In the genomic region with DNA sequence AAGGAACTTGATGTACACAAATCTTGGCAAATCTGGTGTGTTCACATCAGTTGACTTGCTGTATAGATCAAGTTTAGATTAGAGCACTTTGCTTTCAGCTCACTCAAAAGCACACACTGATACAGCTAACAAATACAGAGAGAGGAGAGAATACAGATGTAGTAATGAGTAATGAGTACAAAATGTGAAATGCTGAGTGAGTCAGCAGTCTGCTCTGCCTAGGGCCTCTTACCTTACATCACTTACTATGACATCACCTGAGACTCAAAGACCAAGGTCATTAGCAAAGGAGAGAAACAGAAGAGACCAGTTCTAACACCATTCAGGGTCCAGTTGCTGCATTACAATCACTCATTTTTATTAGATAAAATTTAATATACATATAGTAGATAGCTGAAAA, we compare ENCODE assay signal across 25 mouse cellular contexts.
A peak's percentile ranks its signal among the peaks of the same experiment; 100 is the strongest.
DNase-seq lines count a peak whose midpoint lies in the region; ATAC-seq and TF ChIP-seq lines count a peak whose summit lies in the region.
"Had no signal": no experiment of that assay in that cellular context is flagged by ENCODE, and none has a peak within 500 bp of the region (broad histone marks: within the 10 kb centered on the region; RNA-seq: fewer than 3 reads in every experiment).

No protein-coding gene starts in this region.

- H3K4me1 ChIP-seq in intestine, postnatal 0 days (replicated peaks; ENCODE audit: control insufficient read depth, insufficient read depth, low read length), result no peaks in the 10 kb centered on the region
- H3K4me1 ChIP-seq in intestine, embryonic 16.5 days (ENCODE audit: control insufficient read depth, insufficient read depth, low read length), result no peaks in the 10 kb centered on the region
- H3K4me1 ChIP-seq in embryonic facial prominence, embryonic 10.5 days, result no peaks in the 10 kb centered on the region
- H3K4me1 ChIP-seq: embryonic facial prominence, embryonic 12.5 days; embryonic facial prominence, embryonic 15.5 days had no signal

- no peak overlapping the region for H3K9ac ChIP-seq in intestine, postnatal 0 days (ENCODE audit: low read depth, low read length)
- H3K9ac ChIP-seq in intestine, embryonic 16.5 days (ENCODE audit: low read depth, low read length), result no peak overlapping the region
- H3K9ac ChIP-seq: embryonic facial prominence, embryonic 12.5 days; embryonic facial prominence, embryonic 15.5 days; forebrain, postnatal 0 days; heart, embryonic 13.5 days; hindbrain, embryonic 14.5 days had no signal

- H3K4me3 ChIP-seq in intestine, postnatal 0 days (ENCODE audit: low read depth, low read length), result no peak overlapping the region
- no peak overlapping the region for H3K4me3 ChIP-seq in intestine, embryonic 16.5 days (ENCODE audit: low read length)
- no peak overlapping the region for H3K4me3 ChIP-seq in embryonic facial prominence, embryonic 10.5 days
- H3K4me3 ChIP-seq: embryonic facial prominence, embryonic 12.5 days; embryonic facial prominence, embryonic 15.5 days; heart, adult 2 months; heart, embryonic 10.5 days; heart, embryonic 13.5 days had no signal

- no peaks in the 10 kb centered on the region for H3K36me3 ChIP-seq in intestine, postnatal 0 days (ENCODE audit: control insufficient read depth, insufficient read depth)
- no peaks in the 10 kb centered on the region for H3K36me3 ChIP-seq in intestine, embryonic 16.5 days (ENCODE audit: control insufficient read depth, insufficient read depth, low read length)
- H3K36me3 ChIP-seq in embryonic facial prominence, embryonic 10.5 days (replicated peaks), result no peaks in the 10 kb centered on the region
- H3K36me3 ChIP-seq: embryonic facial prominence, embryonic 12.5 days; embryonic facial prominence, embryonic 15.5 days; heart, embryonic 10.5 days; heart, embryonic 13.5 days had no signal

- DNase-seq in 3T3-L1 (ENCODE audit: low read depth, low spot score) (peak; percentile 48), NIH3T3 (ENCODE audit: low read depth) (peak; percentile 2)
- DNase-seq in embryonic facial prominence, embryonic 10.5 days (ENCODE audit: low spot score), result no peak
- DNase-seq in neural tube, embryonic 10.5 days (ENCODE audit: extremely low spot score, low spot score), result no peak
- DNase-seq: adrenal gland, adult 8-10 months; adrenal gland, postnatal 25 days; cerebellum, adult 18-20 months; cerebellum, adult 9-10 months; cerebellum, postnatal 14 days; forebrain, postnatal 0 days; gastrocnemius, postnatal 36 days; heart, adult 2 months; heart, postnatal 14 days; heart, postnatal 4 days; kidney, adult 11 months had no signal

- TF ChIP-seq CTCF in intestine, postnatal 0 days (IDR thresholded peaks at IDR 0.05; ENCODE audit: low read depth), result no peak

- ATAC-seq in intestine, postnatal 0 days, result 0 out of 2 replicates have a peak, but pooled peaks have one; percentile 36
- no peak for ATAC-seq in intestine, embryonic 16.5 days
- ATAC-seq: forebrain, embryonic 14.5 days; forebrain, postnatal 0 days; hindbrain, postnatal 0 days; inflammation-experienced regulatory T-cells, adult 6 months had no signal

- no peak overlapping the region for H3K4me2 ChIP-seq in intestine, postnatal 0 days (replicated peaks; ENCODE audit: low read depth)
- H3K4me2 ChIP-seq in intestine, embryonic 16.5 days (ENCODE audit: low read depth, low read length), result no peak overlapping the region
- H3K4me2 ChIP-seq: embryonic facial prominence, embryonic 12.5 days; embryonic facial prominence, embryonic 15.5 days; heart, embryonic 13.5 days; hindbrain, embryonic 14.5 days had no signal

- no peaks in the 10 kb centered on the region for H3K27me3 ChIP-seq in intestine, postnatal 0 days (replicated peaks; ENCODE audit: control insufficient read depth, insufficient read depth, low read length)
- no peaks in the 10 kb centered on the region for H3K27me3 ChIP-seq in intestine, embryonic 16.5 days (replicated peaks; ENCODE audit: control insufficient read depth, insufficient read depth, low read length)
- no peaks in the 10 kb centered on the region for H3K27me3 ChIP-seq in embryonic facial prominence, embryonic 10.5 days (replicated peaks; ENCODE audit: low read depth, poor library complexity, severe bottlenecking)
- H3K27me3 ChIP-seq: embryonic facial prominence, embryonic 12.5 days; embryonic facial prominence, embryonic 15.5 days; heart, embryonic 13.5 days had no signal

- H3K27ac ChIP-seq in intestine, postnatal 0 days (ENCODE audit: low read depth, low read length), result no peak overlapping the region
- no peak overlapping the region for H3K27ac ChIP-seq in intestine, embryonic 16.5 days (ENCODE audit: low read length)
- H3K27ac ChIP-seq in embryonic facial prominence, embryonic 10.5 days (replicated peaks), result no peak overlapping the region
- H3K27ac ChIP-seq: embryonic facial prominence, embryonic 12.5 days; embryonic facial prominence, embryonic 15.5 days; heart, adult 2 months; heart, embryonic 10.5 days; heart, embryonic 13.5 days; hindbrain, embryonic 14.5 days; hindbrain, postnatal 0 days had no signal

- no peaks in the 10 kb centered on the region for H3K9me3 ChIP-seq in intestine, postnatal 0 days (ENCODE audit: control insufficient read depth)
- H3K9me3 ChIP-seq in intestine, embryonic 16.5 days (ENCODE audit: control insufficient read depth, low read length), result no peaks in the 10 kb centered on the region
- no peaks in the 10 kb centered on the region for H3K9me3 ChIP-seq in embryonic facial prominence, embryonic 10.5 days
- H3K9me3 ChIP-seq: embryonic facial prominence, embryonic 12.5 days; embryonic facial prominence, embryonic 15.5 days; heart, embryonic 10.5 days; heart, embryonic 13.5 days had no signal

Comparison
In these comparisons a context has a peak if more than half of its experiments do, and no peak if none do; other contexts are left out.
1. DNase-seq: peak in 3T3-L1 (single experiment) and NIH3T3 (single experiment); none in embryonic facial prominence, embryonic 10.5 days (single experiment) and neural tube, embryonic 10.5 days (single experiment).